Mouse (Mus musculus): ENCODE data around the gene App. TPM values are rescaled to one million over a fixed set of nuclear protein-coding genes. Genes with fewer than 3 reads are reported as not detected.

The App gene
- polyA plus RNA-seq, 1 experiment from 2014 or later = 94.7 TPM

DNA sequence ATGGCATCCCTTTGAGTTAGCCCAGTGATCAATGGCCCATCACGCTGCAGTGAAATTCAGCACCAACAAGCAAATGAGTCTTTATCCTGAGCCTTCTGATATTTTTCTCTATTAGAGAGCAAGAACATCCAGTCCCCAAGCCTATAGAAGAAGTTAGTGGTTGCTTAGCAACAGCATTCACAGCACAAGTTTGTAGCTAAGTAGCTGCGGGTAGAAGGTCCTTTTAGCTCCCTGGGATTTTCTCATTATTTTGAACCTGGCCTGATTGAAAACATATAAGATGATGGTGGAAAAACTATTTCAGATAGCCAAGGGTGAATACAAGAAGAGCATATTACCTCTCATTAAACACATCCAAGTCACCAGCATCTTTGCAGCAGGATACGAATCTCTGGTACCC lies 256.8 kb downstream of the App start:
- Histone ChIP-seq H3K9me3 (replicated peaks) (no peaks in the 10 kb centered on the region), H3K36me3 (no peaks in the 10 kb centered on the region), H3K4me3 (no peak overlapping the region), H3K27ac (no peak overlapping the region), H3K4me1 (peaks cover 17% of the 10 kb centered on the region), H3K27me3 (ENCODE audit: low read depth, poor library complexity, severe bottlenecking) (no peaks in the 10 kb centered on the region)
- DNase-seq (ENCODE audit: low spot score) = no peak
- 80% methylated on average over 3 of the region's 3 CpGs for WGBS

DNA sequence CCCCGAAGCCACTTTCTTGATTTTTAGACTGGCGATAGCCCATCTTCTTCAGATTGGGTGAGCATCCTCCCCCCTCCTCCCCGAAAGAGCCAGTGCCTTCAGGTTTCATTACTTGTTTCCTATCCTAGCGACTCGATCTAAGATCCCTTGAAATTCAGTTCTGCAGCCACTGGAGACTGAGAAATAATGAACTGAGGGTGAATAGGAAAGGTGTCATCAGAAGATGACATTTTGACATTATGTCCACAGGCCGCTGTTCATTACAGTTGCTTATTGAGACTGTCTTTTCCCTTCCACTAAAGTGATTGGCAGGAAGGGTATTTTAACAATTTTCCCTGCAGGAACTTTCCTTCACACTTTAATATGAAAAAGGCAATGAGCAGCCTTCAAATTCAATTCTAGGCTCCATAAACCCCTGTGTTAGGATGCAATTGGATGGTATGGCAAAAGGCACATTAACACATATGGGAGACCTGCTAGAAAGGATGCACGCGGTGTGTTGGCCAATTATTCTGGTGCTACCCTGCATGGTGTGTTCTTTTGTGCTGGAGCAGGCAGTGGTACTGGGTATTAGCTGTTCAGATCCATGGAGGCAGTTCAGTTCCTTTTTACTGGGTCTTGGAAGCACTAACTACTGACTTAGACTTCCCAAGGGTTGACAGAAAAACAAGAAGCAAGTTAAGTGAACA lies 261.9 kb downstream of the App start:
- no peaks in the 10 kb centered on the region for H3K27me3 ChIP-seq (ENCODE audit: low read depth, poor library complexity, severe bottlenecking)
- no peaks in the 10 kb centered on the region for H3K4me1 ChIP-seq
- DNase-seq (ENCODE audit: low spot score) = no peak
- no peak overlapping the region for H3K27ac ChIP-seq
- H3K36me3 ChIP-seq = no peaks in the 10 kb centered on the region
- H3K4me3 ChIP-seq = no peak overlapping the region
- WGBS = 95% methylated on average over 8 of the region's 8 CpGs
- no peaks in the 10 kb centered on the region for H3K9me3 ChIP-seq (replicated peaks)

DNA sequence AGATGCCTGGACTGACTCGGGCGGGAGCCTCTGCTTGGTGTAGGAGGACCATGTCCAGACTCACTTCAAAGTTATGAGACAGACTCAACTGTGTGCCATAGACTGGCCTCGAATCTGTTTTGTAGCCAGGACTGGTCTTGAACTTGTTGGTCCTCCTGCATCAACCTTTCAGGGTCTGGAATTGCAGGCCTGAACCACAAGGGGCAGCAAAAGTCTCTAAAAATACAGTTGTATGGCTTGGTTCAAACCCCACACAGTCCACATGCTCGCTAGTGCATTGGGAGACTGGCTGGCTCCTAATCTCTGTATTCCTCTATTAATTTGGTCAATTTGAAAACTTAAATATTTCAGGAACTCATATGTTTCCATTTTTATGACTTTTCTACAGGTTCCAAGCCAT lies 270.6 kb downstream of the App start:
- Histone ChIP-seq H3K4me3 (no peak overlapping the region), H3K27ac (no peak overlapping the region), H3K9me3 (replicated peaks) (no peaks in the 10 kb centered on the region), H3K36me3 (no peaks in the 10 kb centered on the region), H3K4me1 (no peaks in the 10 kb centered on the region), H3K27me3 (ENCODE audit: low read depth, poor library complexity, severe bottlenecking) (no peaks in the 10 kb centered on the region)
- 87% methylated on average over 4 of the region's 4 CpGs for whole genome bisulfite sequencing
- no peak for DNase-seq (ENCODE audit: low spot score)
